Mouse (Mus musculus): ENCODE measurements around the gene Mgst2. TPM values are rescaled to one million over a fixed set of nuclear protein-coding genes. Genes with fewer than 3 reads are reported as not detected.

Gene Mgst2
- polyA plus RNA-seq, 1 experiment, result 0.24 TPM

DNA sequence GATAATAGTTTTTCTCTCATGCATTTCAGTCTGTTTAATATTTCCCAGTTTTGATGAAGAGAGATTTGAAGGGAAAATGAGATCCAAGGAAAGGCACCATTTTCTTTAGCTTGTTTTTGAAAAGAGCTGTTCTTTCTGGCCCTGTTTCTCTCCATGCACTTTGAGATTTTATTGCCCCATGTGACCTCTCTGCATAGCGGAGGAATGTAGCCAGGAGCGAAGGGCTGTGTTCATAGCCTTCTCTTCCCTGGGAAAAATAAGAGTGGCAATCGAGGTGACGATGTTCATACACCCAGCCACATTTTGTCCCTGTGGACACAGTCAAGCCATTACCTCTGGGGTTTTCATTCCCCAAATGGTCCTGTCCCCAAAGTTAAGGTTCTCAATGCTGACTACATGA is 40.0 kb downstream of the Mgst2 start:
- no peak for DNase-seq (ENCODE audit: extremely low spot score in 1 of 2, low spot score in 1 of 2)

DNA sequence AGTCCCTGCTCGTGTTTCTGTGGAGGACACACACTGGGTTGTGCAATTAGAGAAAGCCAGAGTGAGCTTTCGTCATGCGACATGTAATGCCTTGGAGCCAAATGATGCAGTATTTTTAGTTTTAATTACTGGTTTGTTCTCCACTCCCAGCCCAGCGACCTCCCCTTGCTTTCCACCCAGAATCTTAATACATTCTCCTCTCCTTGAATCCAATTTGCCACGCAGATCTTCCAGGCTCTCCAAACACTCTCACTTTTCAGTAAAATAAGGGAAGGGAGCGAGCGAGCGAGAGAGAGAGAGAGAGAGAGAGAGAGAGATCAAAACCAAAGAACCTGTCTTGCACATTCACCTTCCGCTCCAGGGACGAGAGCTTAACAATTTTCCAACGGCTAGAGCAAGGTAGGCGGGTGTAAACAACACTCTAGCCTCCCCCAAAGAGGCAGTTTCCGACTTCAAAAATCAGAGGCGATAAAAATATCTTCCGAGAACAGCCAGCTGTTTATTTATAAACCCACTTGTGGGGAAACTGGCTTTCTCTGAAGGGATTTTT is 40.6 kb downstream of the Mgst2 start:
- DNase-seq (ENCODE audit: extremely low spot score in 1 of 2, low spot score in 1 of 2), result peak; percentile 29 to 64

DNA sequence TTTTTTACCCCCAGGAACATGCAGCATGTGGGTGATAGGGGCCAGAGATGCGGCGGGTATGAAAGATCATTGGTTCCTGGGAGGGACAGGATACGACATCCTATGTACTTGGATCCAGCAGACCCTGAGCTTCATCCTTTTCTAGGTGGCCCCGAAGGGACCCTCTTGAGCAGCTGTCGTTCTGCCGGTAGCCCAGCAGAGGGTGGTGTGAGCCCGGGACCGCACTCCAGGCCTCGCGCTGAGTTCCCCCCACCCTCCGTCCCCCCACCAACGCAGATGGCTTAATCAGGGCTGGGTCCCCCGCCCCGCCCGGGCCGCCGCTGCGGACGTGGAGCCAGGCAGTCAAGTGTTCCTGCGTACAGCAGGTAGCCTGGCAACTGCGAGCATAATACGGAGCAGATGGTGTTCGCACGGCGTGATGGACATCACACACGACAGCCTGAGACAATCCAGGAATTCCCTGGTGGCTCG is 41.2 kb downstream of the Mgst2 start:
- peak; percentile 31 to 71 for DNase-seq (ENCODE audit: extremely low spot score in 1 of 2, low spot score in 1 of 2)

DNA sequence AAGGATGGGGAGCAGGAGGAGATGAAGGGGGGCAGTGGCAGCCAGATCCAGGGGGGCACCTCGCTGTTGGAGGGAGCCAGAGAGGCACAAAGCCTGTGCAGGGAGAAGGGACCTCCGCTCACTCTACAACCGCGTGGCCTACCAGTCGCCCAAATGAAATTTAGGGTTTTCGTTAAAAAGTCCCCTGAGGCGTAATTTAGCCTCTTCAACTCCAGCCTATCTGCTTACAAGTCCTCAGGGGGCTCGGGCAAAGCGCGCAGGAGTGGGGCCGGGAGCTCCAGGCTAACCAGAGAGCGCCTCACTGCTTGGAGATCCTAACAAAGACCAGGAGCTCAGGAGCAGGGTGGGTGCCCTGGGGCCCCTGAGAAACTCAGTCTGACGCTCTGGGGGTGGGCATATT is 41.8 kb downstream of the Mgst2 start:
- no peak for DNase-seq (ENCODE audit: extremely low spot score in 1 of 2, low spot score in 1 of 2)

DNA sequence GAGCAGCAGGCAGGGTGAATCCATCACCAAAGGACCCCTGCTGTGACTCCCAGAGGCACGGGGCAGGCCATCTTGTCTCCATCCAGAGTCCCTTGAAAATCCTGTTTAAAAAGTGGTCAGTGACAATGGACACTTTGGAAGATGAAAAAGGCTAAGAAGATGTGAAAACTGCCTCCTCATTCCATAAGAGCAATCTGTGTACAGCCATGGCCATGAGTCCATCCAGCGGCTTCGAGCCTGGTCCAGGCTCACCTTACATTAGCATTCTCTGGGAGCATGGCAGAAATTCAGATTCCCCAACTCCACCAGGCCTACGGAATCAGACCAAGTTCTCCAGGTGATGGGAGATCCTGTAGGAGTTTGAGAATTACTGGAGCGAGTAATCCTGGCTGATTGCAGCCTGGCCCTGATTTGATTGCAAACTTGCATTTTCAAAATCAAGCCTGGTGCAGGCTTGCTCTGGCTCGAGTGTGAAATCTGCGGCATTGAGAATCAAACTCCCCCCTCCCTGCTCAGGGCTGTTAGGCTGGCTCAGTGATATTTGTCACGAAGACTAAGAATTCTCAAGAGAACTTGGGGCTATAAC is 42.6 kb downstream of the Mgst2 start:
- DNase-seq (ENCODE audit: extremely low spot score in 1 of 2, low spot score in 1 of 2), result no peak

DNA sequence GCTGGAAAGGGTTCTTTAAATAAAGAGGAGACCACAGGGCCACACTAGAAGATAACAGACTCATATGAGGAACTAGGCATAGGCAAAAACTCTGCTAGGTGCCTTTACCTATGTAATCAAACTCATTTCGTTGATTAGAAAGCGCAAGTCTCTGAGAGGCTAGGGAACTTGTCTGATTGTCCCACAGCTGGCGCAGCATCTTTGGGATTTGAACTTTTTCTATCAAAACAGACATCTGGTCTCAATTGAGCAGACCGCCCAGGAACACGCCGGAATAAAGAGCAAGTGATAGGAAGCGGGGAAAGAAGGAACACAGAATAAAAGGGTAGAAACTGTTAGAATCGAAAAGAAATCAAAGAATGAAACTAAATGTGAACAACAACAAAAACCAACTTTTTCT is 43.3 kb downstream of the Mgst2 start:
- DNase-seq (ENCODE audit: extremely low spot score in 1 of 2, low spot score in 1 of 2), result no peak

DNA sequence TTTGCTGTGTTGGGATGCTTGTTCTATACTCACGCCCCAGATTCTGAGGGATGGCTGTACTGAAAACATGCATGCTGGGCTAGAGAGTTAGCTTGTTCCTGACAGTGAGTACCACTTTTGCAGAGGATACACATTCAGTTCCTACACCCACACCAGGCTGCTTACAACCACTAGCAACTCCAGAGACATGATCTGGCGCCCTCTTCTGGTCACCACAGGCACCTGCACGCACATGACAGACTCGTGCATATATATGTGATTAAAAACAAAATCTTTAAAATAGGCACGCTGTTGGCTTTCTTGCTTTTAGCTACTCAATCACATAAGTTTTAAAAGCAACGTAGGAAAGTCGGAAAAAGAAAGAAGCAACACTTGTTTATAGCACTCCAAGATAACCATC is 45.1 kb downstream of the Mgst2 start:
- DNase-seq (ENCODE audit: extremely low spot score in 1 of 2, low spot score in 1 of 2), result no peak

DNA sequence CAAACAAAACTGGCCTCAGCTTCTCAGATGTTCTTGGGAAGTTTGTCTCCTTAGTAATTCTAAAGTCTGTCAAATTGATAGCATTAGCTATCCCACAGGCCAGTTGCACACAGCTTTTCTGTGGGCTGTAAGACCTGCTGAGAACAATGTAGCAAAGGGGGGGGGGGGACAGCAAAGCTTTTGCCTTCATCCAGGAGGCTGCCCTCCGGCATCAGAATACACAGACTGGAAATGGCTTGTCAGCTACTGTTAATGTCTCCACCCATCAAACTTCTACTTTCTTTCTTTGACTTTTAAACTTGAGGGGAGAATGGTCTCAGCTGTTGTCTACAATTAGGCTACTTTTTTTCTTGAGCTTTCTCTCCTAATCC is 48.2 kb downstream of the Mgst2 start:
- DNase-seq (ENCODE audit: extremely low spot score in 1 of 2, low spot score in 1 of 2), result no peak

DNA sequence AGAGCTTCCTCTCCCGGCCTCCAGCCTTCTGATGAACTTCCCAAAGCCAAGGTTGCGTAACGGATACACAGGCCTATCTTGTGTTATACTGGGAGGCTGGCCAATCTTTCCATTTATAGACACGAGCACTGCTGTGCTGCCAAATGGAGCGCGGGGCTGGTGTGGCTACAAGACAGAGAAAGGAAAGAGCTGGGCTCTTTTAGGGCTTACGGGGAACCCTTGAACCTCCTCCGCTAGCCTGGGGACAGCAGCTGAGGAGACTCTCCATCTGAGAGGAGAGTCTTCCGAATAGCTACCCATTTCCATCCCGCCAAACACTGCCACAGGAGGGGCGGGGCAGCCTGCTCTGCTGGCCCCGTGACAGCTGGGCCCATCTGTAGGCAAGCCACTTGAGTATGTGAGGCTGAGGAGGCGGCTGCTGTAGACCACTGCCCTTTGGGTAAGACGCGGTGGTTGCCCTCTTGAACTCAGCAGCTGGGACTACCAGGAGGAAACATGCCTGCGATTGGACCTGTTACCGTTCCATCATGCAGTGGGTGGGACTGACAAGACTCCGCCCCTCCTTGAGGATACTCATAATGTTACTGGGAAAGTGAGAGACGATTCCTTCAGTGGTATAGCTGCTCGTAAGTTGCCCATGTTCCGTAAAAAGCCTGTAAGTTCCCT is 48.7 kb downstream of the Mgst2 start:
- peak; percentile 84 to 92 for DNase-seq (ENCODE audit: extremely low spot score in 1 of 2, low spot score in 1 of 2)

DNA sequence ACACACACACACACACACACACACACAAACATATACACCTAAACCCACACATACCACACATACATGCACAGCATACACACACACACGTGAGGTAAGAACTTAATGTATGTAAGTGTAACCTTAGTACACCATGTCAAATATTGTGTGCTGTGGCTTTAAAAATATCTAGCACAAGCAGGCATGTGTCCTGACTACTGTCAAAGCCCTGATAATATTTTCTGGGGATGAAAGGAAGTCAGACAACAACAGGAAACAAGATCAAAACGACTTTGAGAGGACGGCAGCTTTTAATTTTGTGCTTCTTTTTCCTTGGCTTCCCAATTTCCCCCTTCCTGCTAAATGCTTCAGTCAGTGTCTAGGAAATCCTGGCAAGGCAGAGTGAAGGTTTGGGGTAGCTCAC is 52.2 kb downstream of the Mgst2 start:
- DNase-seq (ENCODE audit: extremely low spot score in 1 of 2, low spot score in 1 of 2), result no peak

DNA sequence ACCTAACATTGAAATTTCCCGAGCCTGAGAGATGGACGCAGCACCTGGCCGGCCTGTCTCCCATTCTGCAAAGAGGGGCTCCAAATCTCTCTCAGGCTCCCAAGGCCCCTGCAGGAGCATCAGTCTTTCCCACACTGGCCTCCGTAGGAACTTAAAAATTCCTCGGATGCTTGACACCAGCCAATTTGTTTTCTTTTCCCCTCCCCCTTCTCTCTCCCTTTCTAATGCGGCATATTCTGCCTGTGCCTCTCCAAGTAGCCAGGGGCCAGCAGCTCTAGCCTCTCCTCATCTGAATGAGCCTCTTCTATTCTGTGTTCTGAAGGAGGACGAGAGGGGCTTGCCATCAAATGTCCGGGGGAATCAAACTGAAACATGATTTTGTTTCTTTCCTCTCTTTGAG is 53.1 kb downstream of the Mgst2 start:
- no peak for DNase-seq (ENCODE audit: extremely low spot score in 1 of 2, low spot score in 1 of 2)

DNA sequence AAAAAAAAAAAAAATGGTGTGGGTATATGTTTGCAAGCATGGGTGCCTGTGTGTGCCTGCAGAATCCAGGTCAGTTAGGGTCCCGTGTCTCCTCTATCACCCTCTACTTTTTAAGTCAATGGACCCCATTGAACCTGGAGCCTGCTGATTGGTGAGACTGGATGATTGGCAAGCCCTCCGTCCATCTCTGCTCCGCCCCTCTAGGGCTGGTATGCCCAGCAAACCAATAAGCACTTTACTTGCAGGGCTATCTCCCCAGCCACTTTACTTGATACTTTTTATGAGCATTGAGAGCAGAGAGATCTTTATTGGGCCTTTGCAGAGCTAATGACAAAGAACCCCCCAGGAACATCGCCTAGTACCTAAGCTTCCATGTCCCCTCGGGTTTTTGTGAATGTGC is 54.3 kb downstream of the Mgst2 start:
- DNase-seq (ENCODE audit: extremely low spot score in 1 of 2, low spot score in 1 of 2), result no peak

DNA sequence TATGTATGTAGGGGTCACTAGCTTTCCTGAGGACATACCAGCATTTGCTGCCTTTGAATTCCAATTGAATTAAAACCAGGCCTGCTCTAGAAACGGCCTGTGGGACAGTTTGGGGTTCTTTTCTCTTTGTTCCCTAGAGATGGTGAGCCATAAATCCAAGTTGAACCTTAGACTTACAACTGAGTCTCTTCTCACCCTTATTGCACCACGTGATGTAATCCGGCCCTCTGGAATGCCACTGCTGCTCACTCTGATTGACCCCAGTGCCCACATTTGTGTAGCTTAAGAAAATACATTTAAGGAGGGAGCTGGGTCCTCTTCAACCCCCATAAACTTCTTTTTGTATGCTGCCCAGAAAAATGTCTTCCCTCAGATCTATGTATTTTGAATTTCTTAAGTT is 57.3 kb downstream of the Mgst2 start:
- no peak for DNase-seq (ENCODE audit: extremely low spot score in 1 of 2, low spot score in 1 of 2)

DNA sequence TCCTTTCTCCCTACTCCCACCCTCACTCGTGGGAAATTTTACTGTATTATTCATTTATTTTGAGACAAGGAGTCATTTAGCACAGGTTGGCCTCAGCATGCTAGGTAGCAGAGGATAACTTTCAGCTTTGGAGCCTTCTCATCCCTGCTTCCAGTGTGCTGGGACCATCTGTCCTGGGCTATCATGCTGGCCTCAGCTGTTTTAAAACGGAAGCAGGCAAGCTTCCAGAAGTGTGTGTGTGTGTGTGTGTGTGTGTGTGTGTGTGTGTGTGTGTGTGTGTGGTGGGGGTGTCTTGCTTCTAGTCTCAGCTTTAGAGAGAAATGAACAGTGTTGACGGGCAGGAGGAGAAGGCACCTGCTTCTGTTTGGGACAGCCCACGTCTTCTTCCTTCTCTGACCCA is 57.7 kb downstream of the Mgst2 start:
- DNase-seq (ENCODE audit: extremely low spot score in 1 of 2, low spot score in 1 of 2), result no peak

DNA sequence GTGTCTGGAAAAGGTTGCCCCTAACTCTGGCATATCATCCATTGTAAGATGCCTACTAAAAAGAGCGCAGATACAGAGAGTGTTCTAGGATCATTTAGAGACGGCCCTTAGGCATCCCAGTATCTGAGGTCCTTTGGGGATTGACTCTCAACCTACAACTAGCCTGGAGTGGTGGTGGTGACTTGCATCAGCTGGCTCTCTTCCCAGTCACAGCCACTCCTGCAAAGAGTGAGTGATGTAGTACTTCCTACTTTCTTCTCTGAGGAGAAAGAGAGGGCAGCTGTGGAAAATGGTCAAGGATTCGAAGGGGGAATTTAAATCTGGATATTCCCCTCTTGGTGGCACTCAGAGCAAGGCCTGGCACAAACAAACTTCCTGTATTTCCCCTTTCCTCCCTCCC is 59.2 kb downstream of the Mgst2 start:
- DNase-seq (ENCODE audit: extremely low spot score in 1 of 2, low spot score in 1 of 2), result no peak

DNA sequence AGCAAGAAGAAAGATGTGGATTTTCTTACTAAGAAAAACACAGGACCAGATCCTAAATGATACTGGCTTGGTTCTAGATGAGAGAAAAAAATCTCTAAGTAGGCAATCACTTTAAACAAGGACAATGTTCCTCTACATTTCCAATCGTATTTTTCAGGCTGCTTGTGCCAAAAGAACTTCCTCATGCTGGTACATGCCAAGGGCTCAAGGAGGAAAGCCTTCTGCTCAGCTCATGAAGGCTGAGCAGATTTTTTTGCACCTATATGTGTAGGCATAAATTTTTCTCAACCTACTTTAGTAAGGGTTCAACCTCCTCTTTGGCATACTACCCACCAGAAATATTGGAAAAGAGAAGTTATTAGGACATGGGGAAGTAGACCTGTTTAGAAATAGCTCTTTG is 59.8 kb downstream of the Mgst2 start:
- DNase-seq (ENCODE audit: extremely low spot score in 1 of 2, low spot score in 1 of 2), result no peak

DNA sequence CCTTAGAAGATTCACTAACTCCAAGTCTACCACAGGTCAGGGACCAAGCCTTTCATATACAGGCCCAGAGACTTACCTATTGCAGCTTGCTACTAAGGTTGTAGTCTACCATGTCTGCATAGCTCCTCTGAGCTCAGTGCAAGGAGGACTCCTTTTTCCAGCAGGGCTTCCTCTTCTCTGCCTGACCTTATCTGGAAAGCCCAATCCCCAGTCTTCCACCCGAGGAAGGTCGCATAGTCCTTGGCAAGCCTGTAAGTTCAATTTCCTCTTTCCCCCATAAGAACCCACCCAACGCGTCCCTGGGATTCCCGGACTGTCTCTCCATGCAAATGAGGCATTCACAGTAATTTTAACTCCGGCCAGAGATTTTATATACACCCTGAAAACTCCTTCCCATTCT is 66.1 kb downstream of the Mgst2 start:
- DNase-seq (ENCODE audit: extremely low spot score in 1 of 2, low spot score in 1 of 2), result no peak

DNA sequence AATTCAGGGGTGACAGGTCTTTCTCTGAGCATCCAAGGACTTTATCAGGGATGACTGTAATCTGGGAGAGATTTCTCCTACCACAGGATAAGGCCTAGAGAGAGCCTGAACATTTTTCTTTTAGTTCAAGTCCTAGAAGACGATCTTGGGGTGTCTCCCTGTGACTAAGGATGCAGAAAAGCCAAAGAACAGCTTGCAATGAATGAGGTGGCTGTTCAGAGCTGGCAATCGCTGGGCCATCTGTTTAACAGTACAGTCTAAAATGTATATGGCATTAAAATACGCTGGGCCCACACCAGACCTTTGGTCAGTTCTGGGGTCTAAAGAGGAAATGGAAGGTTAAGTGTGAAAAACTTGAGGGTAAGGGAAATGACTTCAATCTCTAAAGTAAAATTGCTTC is 67.3 kb downstream of the Mgst2 start:
- DNase-seq (ENCODE audit: extremely low spot score in 1 of 2, low spot score in 1 of 2), result no peak

DNA sequence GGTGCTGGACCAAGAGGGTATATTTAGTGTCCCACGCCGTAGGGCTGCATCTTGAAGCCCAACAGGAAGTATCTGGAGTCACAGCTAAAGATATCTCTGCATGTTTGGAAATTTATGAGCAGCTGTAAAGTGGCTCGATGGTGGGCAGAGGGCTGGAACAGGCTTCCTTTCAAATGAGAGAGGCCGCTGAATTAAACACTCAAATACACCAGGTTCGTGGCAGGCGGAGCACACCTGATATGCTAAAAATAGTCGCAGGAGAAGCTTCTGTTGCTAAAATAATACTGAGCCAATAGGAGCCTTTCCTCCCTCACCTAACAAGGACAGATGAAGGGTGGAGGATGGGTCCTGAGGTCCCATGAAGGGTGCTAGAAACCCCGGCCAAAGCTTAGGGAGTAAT is 67.8 kb downstream of the Mgst2 start:
- DNase-seq (ENCODE audit: extremely low spot score in 1 of 2, low spot score in 1 of 2), result peak in 1 of 2 experiments; percentile 35

DNA sequence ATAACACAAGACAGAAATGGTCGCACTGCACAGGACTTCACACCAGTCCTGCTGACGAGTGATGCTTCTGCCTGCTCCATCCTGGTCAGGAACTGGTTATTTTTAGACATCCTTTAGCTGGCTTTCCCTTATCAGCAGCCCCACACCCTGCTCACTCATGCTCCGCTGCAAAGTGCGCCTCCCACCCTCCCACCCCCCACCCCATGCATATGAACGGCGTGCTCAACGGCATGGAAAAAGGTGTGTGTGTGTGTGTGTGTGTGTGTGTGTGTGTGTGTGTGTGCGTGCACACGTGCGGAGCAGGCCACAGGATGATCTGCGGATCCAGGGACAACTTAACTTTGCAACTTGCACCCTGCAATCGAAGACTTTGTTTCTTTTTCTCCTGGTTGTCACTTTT is 68.3 kb downstream of the Mgst2 start:
- DNase-seq (ENCODE audit: extremely low spot score in 1 of 2, low spot score in 1 of 2), result no peak

DNA sequence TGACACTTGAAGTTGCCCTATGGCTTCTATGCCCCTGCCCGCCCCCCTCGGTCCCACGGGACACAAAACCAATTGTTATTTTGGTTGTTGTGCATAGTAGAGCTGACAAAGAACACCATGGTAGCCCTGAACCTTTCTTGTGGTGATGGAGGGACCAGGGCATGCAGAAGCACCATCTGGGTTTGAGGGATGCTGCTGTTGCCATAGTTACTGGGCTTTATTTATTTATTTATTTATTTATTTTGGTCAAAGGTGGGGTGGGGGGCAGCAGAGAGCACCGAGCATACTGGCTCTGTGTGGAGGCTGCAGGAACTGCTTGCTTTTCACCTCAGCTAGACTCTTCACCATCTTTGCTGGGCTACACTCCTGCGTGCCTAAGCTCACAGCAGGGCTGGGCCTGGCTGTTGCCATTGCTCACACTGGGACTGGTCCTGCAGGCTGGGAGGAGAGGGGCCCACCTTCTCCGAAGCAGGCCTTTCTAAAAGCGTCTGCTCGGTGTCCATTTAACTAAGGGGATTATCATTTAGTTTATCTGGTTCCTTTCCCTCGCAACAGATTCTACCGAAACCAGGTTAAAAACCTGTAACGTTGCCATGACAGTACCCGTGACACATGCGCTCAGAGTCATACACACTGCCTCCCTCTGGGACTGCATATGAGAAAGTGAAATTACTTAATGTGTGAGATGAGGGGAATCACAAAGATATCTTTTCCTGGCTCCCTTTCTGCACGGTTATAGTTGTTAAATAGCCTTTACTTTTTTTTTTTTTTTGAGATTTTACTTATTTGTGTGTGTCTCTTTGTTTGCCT is 69.2 kb downstream of the Mgst2 start:
- DNase-seq (ENCODE audit: extremely low spot score in 1 of 2, low spot score in 1 of 2), result no peak

DNA sequence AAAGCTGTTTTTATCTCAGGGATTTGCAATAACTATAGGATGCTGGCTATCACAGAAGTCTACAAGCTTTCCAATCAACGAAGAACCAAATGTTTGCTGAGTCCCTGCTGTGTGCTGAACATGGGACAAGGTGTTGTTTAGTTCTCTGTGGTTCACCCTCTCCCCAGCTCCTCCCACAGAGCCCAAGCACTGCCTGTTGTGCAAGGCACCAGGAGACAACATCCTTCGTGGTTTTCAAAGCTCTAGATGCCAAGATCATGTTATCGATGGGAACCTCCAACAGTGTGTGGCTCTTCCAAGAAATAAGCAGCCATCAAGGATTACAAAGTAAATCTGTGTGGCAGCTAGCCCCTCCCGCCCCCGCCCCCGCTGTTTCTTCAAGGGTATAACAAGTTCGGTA is 70.5 kb downstream of the Mgst2 start:
- no peak for DNase-seq (ENCODE audit: extremely low spot score in 1 of 2, low spot score in 1 of 2)
